Mouse (Mus musculus) stomach, embryonic 14.5 days (tissue): ENCODE measurements around the gene Lamb3. TPM values are rescaled to one million over a fixed set of nuclear protein-coding genes. Genes with fewer than 3 reads are reported as not detected.
"Not testable (repeated sequence)": the region's sequence is repeated elsewhere in the genome, so short reads cannot be mapped to it uniquely, and the experiment has no call there.

Experiments
- ATAC-seq: fragments of 200-750 bp; cut with Nextera tagmentation; 2 replicates; pipeline ENCODE4 v1.8.0; 2017; ENCODE audit warnings: low read depth, moderate TSS enrichment; ENCODE audit not compliant: insufficient number of reproducible peaks, insufficient read depth, low FRiP score
- H3K27ac ChIP-seq: fragments of 300-500 bp; sonication (generic); 2 replicates; pipeline ENCODE4 v1.5.1; 2014; ENCODE audit warnings: mild to moderate bottlenecking, low read length, moderate library complexity, mixed read lengths
- H3K27me3 ChIP-seq: fragments of 300-500 bp; sonication (generic); 2 replicates; pipeline ENCODE4 v1.6.1; 2014; ENCODE audit warnings: low read length, control low read depth, mixed read lengths; ENCODE audit not compliant: control insufficient read depth, insufficient read depth
- H3K36me3 ChIP-seq: fragments of 300-500 bp; sonication (generic); 2 replicates; pipeline ENCODE4 v1.6.1; 2014; ENCODE audit warnings: mild to moderate bottlenecking, control low read depth, low read length, moderate library complexity, mixed read lengths; ENCODE audit not compliant: control insufficient read depth, insufficient read depth
- H3K4me1 ChIP-seq: fragments of 300-500 bp; sonication (generic); 2 replicates; pipeline ENCODE4 v1.6.1; 2014; ENCODE audit warnings: low read length, control low read depth, mixed read lengths; ENCODE audit not compliant: control insufficient read depth, insufficient read depth
- H3K4me2 ChIP-seq: fragments of 300-500 bp; sonication (generic); replicated peaks from 2 replicates; pipeline ENCODE4 v1.6.1; 2014; ENCODE audit warnings: low read depth, low read length, control low read depth
- H3K4me3 ChIP-seq: fragments of 300-500 bp; sonication (generic); 2 replicates; pipeline ENCODE4 v1.5.1; 2014; ENCODE audit warnings: low read depth, low read length, control low read depth
- H3K9ac ChIP-seq: fragments of 300-500 bp; sonication (generic); replicated peaks from 2 replicates; pipeline ENCODE4 v1.6.1; 2014; ENCODE audit warnings: low read depth, mild to moderate bottlenecking, control low read depth, low read length, moderate library complexity, mixed read lengths
- H3K9me3 ChIP-seq: fragments of 300-500 bp; sonication (generic); 2 replicates; pipeline ENCODE4 v1.6.1; 2016; ENCODE audit warnings: low read depth, low read length, control low read depth; ENCODE audit not compliant: control insufficient read depth
- WGBS: fragments of 180-500 bp; shearing (Covaris S2); extraction: QIAGEN DNeasy Blood & Tissue Kit; methylation state at CpG from one replicate; pipeline ENCODE4 v1.1.7; 2014; 5-methylcytosine and 5-hydroxymethylcytosine counted together
- polyA plus RNA-seq: library from polyadenylated mRNA; unstranded; fragments of >200 nt; fragmentation: Nextera tagmentation; extraction: Ambion mirVana; gene quantifications from 2 replicates; pipeline ENCODE4 v1.2.1, GENCODE M21; 2014

Lamb3 gene
- polyA plus RNA-seq, 1 experiment from 2014 or later = 9.7 TPM

DNA sequence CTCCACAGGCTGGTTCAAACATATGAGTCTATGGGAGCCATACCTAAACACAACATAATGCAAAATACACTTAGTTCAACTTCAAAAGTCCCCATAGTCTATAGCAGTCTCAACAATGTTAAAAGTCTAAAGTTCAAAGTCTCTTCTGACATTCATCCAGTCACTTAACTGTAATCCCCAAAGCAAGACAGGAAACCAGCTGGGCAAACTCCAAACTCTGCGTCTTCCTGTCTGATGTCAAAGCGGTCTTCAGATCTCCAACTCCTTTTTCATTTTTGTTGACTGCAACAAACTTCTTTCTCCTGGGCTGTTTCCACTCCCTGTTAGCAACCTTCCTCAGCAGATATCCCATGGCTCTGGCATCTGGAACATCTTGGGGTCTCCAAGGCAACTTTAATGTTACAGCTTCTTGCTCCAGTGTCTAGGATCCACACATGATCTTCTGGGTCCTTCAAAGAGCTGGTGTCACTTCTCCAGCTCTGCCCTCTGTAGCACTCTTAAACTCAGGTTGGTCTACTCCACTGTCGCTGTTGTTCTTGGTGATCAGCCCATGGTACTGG, 78.3 kb downstream of the Lamb3 start:
- H3K4me2 ChIP-seq, H3K4me1 ChIP-seq, H3K4me3 ChIP-seq, H3K27ac ChIP-seq, ATAC-seq, H3K36me3 ChIP-seq, H3K9ac ChIP-seq, H3K9me3 ChIP-seq, H3K27me3 ChIP-seq: not testable (repeated sequence)
- 81% methylated on average over 3 of the region's 3 CpGs for WGBS

DNA sequence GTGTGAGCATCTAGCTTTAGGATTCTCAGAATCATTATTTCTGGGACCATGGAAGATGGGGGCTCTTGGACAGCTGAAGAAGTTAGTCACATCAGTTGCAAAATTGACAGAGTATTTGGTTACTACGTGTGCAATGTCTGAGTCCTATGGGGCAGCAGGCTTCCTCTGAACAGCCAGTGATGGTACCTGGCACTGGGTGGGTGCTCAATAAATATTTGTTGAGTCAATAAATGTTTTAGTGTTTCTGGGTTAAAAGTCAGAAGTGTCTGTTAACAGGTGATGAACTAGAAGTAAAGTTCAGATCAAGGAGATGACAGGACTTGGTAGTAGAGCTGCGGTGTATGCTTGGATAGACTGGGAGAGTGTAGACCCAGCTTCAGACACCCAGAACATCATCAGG, 80.1 kb downstream of the Lamb3 start:
- H3K27ac ChIP-seq = no peak overlapping the region
- no peak overlapping the region for H3K9ac ChIP-seq
- ATAC-seq = no peak
- H3K4me1 ChIP-seq = no peaks in the 10 kb centered on the region
- H3K4me3 ChIP-seq = no peak overlapping the region
- WGBS = 68% methylated on average over 2 of the region's 2 CpGs
- no peaks in the 10 kb centered on the region for H3K27me3 ChIP-seq
- H3K36me3 ChIP-seq = no peaks in the 10 kb centered on the region
- H3K4me2 ChIP-seq = no peak overlapping the region
- no peaks in the 10 kb centered on the region for H3K9me3 ChIP-seq

DNA sequence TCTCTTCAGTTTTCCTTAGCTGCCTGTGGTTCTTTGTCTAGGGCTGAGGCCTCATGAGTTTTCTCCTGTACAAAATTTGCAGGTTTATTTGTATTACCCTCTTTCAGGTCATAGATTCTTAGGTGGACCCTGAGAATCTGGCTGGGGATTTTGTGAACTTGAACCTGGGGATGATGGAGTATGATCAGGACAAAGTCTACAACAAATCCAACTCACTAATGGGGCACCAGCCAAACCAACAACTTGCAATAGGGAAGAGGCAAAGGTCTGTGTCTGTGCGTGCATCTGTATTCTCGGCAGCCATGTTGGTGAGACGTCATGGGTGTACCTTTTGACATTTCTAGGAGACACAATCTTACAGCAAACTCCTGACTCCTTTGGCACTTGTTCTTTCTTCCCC, 81.6 kb downstream of the Lamb3 start:
- Histone ChIP-seq H3K36me3 (no peaks in the 10 kb centered on the region), H3K4me2 (no peak overlapping the region), H3K27ac (no peak overlapping the region), H3K4me1 (no peaks in the 10 kb centered on the region), H3K27me3 (no peaks in the 10 kb centered on the region), H3K9ac (no peak overlapping the region), H3K9me3 (no peaks in the 10 kb centered on the region), H3K4me3 (no peak overlapping the region)
- no peak for ATAC-seq
- 88% methylated on average over 3 of the region's 3 CpGs for WGBS

DNA sequence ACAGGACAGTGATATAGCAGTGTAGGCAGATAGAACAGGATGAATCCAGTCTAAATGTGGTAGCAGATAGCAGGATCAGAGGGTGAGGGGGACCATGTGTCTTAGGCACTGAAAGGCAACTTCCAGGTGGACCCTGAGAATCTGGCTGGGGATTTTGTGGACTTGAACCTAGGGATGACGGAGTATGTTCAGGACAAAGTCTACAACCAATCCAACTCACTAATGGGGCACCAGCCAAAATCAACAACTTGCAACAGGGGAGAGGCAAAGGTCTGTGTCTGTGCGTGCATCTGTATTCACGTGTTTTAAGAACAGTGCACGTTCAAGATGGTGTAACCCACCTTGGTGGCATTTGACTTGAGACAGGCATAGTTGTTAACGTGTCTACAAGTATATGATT, 82.4 kb downstream of the Lamb3 start:
- Histone ChIP-seq H3K9me3 (no peaks in the 10 kb centered on the region), H3K27ac (no peak overlapping the region), H3K9ac (no peak overlapping the region), H3K36me3 (no peaks in the 10 kb centered on the region), H3K27me3 (no peaks in the 10 kb centered on the region), H3K4me2 (no peak overlapping the region), H3K4me3 (no peak overlapping the region), H3K4me1 (no peaks in the 10 kb centered on the region)
- no peak for ATAC-seq
- WGBS = 86% methylated on average over 5 of the region's 5 CpGs

DNA sequence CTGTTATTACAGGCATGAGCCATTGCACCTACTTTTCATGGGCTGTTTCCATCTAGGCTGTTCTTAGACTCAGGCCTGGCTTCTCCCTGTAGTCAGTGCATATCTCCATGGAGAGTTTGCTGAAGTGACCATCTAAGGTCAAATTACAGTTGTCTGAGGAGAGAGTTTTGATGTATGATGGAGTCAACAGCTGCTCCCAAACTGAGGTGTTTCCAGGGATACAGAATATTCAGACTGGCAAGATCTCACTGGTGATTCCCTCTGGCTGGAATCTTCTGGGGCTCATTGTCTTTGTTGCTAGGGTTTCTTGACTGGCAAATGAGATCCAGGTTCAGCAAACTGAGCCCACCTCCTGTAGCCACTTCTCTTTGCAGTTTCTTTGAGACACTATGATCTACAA, 83.2 kb downstream of the Lamb3 start:
- Histone ChIP-seq H3K9me3 (no peaks in the 10 kb centered on the region), H3K4me3 (no peak overlapping the region), H3K4me1 (no peaks in the 10 kb centered on the region), H3K27me3 (no peaks in the 10 kb centered on the region), H3K36me3 (no peaks in the 10 kb centered on the region), H3K4me2 (no peak overlapping the region), H3K9ac (no peak overlapping the region), H3K27ac (no peak overlapping the region)
- ATAC-seq = no peak

DNA sequence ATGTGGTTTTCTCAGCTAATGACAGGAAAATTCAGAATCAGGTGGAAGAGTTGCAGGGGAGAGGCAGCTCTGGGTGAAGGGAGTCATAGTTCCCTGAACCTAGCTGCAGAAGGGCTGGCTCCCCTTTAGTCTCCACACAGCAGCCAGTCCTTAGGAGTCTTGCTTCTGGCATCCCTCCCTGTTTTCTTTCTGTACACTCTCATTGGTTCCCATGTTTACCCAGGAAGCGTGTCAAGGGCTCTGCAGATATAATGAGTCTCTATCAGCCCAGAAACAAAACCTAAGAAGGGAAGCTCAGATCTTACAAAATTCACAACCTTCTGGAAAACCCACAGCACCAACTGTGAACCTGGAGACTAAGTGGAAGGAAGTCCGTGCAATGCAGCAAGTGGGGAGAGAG, 85.5 kb downstream of the Lamb3 start:
- Histone ChIP-seq H3K27me3 (no peaks in the 10 kb centered on the region), H3K4me3 (no peak overlapping the region), H3K36me3 (no peaks in the 10 kb centered on the region), H3K4me2 (no peak overlapping the region), H3K27ac (no peak overlapping the region), H3K9me3 (no peaks in the 10 kb centered on the region), H3K4me1 (no peaks in the 10 kb centered on the region), H3K9ac (no peak overlapping the region)
- 47% methylated on average over 2 of the region's 2 CpGs for WGBS
- no peak for ATAC-seq

DNA sequence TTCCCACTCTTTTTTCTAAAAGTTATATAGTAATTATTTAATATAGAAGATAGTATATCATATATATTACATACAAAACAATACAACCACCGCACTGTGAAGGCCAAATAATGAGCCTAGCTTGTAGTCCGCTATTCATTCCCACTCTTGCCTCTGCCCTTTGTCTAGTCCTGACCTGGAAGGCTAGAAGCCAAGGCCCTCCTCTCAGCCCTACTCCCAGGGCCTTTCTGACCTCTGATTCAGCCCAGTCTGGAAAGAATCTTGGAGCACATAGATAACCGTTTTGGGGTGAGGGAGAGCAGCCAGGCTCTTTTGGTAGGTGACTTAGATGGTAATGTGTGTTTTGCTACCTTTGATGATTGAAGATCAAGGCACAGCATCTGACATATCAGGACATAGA, 86.4 kb downstream of the Lamb3 start:
- H3K9ac ChIP-seq = no peak overlapping the region
- WGBS = 73% methylated on average over 3 of the region's 3 CpGs
- H3K27me3 ChIP-seq = no peaks in the 10 kb centered on the region

DNA sequence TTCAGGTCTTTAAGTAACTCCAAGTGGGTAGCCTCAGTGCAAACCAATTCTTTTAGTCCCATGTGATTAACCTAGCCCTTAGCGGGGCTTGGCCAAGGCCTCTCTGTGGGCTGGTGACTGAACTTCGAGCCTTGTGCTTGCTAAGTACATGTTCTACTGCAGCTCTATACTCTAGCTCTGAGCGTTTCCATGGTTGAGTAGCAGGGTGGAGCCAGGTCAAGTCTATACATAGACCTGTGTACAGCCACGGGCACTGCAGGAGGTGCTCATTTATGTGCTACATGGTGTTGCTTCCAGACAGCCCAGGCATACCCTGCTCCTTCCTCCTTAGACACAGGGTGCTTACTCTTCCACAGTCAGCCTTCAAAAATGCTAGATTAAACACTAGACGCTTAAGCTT, 88.4 kb downstream of the Lamb3 start:
- Histone ChIP-seq H3K27me3 (no peaks in the 10 kb centered on the region), H3K36me3 (no peaks in the 10 kb centered on the region), H3K27ac (no peak overlapping the region), H3K9ac (no peak overlapping the region), H3K9me3 (no peaks in the 10 kb centered on the region), H3K4me3 (no peak overlapping the region), H3K4me1 (no peaks in the 10 kb centered on the region), H3K4me2 (no peak overlapping the region)
- WGBS = 73% methylated on average over 5 of the region's 5 CpGs
- ATAC-seq = no peak

More for the DNA sequence above, 86.4 kb downstream of the Lamb3 start:
- no peak overlapping the region for H3K27ac ChIP-seq
- no peak for ATAC-seq
- no peaks in the 10 kb centered on the region for H3K4me1 ChIP-seq
- no peak overlapping the region for H3K4me3 ChIP-seq
- no peaks in the 10 kb centered on the region for H3K9me3 ChIP-seq
- no peak overlapping the region for H3K4me2 ChIP-seq
- no peaks in the 10 kb centered on the region for H3K36me3 ChIP-seq

DNA sequence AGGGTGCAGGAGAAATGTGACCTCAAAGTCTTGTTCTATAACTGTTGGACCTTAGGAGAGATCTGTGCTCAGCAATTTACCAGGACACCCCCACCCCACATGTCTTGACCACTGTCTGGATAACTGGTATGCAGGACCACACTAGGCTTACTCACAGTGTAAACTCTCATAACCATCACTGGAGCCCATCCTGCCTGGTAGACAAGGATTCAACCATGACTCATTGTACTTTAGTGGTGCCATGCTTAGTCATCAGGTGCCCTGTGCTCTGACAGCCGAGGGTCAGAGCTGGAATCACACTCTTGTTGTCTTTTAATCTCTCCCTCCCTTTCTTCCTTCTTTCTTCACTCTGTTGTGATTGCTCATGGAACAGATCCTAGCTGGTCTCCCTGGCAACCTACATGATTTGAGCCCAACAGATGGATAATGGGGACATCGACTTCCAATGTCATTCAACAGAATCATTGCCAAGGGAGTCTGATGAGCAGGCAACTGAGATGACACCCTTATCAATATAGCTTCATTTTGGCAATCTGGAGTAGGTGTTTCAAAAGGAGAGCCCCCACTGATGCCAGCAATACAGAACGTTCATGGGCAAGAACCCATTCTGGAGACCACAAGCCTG, 90.8 kb downstream of the Lamb3 start:
- no peaks in the 10 kb centered on the region for H3K36me3 ChIP-seq
- H3K27ac ChIP-seq = no peak overlapping the region
- 80% methylated on average over 3 of the region's 3 CpGs for WGBS
- no peak overlapping the region for H3K4me2 ChIP-seq
- H3K27me3 ChIP-seq = no peaks in the 10 kb centered on the region
- no peaks in the 10 kb centered on the region for H3K4me1 ChIP-seq
- H3K9ac ChIP-seq = no peak overlapping the region
- no peaks in the 10 kb centered on the region for H3K9me3 ChIP-seq
- H3K4me3 ChIP-seq = no peak overlapping the region
- ATAC-seq = no peak
